Mouse (Mus musculus): ENCODE data around the gene Trdn.

Trdn gene

GRCm38 (mm10) chr10:33080254-33080653 lies at the start of gene Trdn:
Gene Trdn (plus strand): TSS chr10:33080554.
- no peak for DNase-seq (ENCODE audit: low spot score)

DNA sequence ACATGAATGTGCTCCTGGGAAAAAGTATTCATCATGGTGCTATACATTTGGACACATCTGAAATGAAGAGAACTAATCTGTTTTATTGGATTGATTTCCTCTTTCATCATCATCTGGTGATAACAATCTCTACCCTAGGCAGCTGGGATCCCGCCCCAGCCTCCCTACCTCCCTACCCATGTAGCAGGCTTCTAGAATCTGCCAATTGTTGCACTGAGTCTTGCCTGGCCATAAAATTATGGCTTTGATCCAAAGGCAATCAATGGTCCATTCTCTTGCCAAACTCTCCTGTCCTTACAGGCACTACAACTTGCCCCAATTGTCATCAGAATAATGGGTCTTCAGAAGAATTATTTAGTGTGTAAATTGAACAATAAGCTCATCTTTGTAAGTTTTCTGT lies 19.6 kb upstream of the Trdn start:
- DNase-seq (ENCODE audit: low spot score) = no peak

DNA sequence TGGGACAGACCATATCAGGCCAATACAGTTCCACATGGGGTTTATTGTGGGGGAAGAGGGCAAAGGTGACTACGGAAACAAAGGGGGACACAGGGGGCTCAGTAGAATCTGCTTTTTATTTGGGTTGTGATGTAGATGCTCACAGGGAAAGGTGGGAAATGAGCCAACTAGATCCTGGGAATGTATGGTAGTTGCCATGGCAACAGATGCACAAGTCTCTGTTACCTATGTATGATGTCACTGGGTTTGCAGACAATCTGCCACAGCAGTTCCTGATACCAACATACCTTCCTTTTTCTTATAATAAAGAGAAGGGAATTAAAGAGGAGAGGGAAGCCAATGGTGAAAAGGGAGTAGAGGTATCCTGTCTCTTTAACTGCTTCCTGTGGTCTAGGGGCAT lies 14.8 kb upstream of the Trdn start:
- DNase-seq (ENCODE audit: low spot score) = no peak

- no peak for DNase-seq (ENCODE audit: low spot score)
Observed at GRCm38 (mm10) chr10:33073126-33073525, 7.2 kb upstream of the Trdn start.

DNA sequence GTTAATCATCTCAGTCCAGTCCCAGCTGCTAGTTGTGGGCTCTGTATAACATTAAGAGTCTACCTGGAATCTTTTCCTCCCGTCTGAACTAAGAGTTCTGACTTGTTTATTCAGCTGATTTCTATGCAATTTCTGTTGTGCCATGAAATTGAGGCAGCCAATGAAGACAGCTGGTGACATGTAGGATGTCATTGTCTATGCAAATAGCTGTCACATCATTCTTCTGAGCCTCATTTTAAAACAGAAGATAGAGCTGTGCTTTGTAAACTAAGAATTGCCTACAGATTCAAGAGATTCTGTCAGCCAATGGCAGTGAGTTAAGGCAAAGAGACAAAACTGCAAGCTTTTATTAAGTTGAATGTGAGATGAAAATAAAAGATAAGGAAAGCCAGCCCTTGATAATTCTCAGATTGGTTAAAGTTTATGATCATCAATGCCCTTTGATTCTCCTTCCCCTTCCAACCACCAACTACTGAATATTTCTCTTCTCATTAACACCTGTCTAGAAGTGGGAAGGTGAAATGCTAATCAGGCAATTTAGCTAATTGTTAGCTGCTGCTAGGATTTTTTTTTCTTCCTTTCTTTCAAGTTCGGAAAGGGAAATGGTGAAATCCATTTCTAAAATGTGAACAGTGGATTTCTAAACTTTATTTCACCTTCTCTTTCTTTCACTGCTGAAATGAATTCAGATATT lies 1.9 kb downstream of the Trdn start:
- DNase-seq (ENCODE audit: low spot score) = no peak

DNA sequence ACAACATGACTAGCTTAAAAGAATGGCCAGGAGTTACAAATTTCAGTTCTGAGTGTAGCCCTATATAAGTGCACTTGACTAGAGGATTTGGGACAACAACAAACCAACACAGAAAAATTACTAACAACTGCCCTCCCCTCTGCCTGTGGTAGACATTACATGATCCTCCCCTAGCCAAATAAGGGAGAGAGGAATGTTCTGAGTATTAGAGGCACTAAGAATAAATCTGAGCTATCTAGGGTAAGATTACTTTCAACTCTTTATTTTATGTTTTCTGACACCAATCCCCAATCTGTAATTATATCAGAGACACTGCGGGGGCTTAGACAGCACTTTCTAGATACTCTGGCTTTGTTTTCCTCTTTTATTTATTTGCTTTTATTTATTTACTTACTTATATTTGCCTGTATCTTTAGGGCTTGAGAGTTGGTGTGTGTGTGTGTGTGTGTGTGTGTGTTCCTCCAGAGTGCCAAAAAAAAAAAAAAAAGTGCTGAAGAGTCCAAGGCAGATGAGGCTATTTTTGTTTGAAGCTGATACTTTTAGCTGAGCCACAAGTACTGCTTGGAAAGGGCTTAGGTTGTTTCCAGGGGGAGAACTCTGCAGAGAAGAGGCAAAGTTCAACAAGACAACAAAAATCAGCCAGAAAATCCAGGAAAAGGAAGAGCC lies 2.7 kb downstream of the Trdn start:
- DNase-seq (ENCODE audit: low spot score) = no peak

GRCm38 (mm10) chr10:33083627-33084158 lies 3.3 kb downstream of the Trdn start:
- no peak for DNase-seq (ENCODE audit: low spot score)

GRCm38 (mm10) chr10:33088403-33088802 lies 8.0 kb downstream of the Trdn start:
- no peak for DNase-seq (ENCODE audit: low spot score)

DNA sequence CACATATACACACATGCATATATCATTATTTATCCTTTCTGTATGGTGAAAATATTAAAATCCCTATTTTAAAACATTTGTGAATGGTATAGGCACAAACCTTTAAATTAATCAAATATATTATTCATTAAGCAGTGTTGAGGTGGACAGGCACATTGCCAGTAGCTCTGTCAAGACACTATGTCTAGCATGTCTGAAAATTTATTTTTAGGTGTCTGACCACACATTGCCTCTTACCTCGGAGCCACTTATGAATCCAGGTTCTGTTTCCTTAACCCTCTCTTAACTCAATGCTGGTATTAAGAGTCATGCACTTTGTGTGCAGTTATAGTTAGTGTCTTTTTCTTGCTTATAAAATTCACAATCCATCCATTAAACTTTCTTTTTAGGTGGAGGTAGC lies 12.0 kb downstream of the Trdn start:
- DNase-seq (ENCODE audit: low spot score) = no peak

DNA sequence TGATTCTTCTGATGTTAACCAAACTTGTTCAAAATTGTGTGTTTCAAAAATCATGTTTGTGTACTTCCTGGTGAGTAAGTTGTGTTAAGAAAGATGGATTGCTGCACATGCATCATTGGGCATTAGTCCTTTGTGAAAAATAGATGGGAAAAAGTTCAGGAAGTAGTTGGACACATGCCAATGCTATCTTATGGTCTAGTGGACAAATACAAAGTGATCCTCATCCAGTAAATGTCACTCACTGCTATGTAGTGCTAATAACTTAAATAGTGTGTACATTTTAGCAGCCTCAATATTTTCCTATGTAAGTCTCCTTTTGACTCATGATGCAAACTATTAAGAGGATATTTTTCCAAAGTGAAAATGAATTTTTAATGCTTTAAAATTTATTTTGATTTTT lies 27.6 kb downstream of the Trdn start:
- no peak for DNase-seq (ENCODE audit: low spot score)

GRCm38 (mm10) chr10:33123028-33123427 lies 42.7 kb downstream of the Trdn start:
- no peak for DNase-seq (ENCODE audit: low spot score)

DNA sequence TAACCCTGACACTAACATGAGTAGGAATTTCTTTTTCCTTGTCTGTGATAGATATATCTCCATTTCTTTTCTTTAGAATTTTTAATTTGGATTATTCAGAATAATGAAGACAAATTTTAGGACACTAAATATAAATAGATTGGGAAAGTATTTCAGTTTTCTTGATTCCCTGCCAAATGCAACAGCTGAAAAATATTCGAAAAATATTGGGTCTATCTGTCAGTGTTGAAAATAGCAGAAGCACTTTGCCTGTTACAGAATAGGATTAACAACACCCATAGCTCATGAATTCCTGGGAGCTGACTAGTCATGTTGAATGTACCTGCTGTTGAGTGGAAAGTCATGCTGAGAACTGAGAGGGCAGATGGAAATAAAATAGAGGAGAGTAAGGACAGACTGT lies 64.6 kb downstream of the Trdn start:
- DNase-seq (ENCODE audit: low spot score) = no peak

- DNase-seq (ENCODE audit: low spot score) = no peak
Observed at GRCm38 (mm10) chr10:33179731-33180631, 99.6 kb downstream of the Trdn start.

DNA sequence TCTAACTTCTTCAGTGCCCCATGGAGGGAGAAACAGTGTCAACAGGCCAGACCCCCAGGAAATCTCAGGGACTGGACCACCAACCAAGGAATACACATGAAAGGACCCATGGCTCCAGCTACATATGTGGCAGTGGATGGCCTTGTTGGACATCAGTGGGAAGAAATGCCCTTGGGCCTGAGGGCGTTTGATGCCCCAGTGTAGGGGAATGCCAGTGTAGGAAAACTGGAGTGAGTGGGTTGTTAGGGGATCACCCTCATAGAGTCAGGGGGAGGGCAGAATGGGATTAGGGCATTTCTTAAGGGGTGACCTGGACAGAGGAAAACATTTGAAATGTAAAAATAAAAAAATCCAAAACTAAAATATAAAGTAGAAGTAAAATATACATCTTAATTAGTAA lies 108.7 kb downstream of the Trdn start:
- no peak for DNase-seq (ENCODE audit: low spot score)

GRCm38 (mm10) chr10:33195919-33196318 lies 115.6 kb downstream of the Trdn start:
- no peak for DNase-seq (ENCODE audit: low spot score)

GRCm38 (mm10) chr10:33198257-33198656 lies 117.9 kb downstream of the Trdn start:
- no peak for DNase-seq (ENCODE audit: low spot score)

- DNase-seq (ENCODE audit: low spot score) = no peak
Observed at GRCm38 (mm10) chr10:33210411-33210810, 130.1 kb downstream of the Trdn start.

DNA sequence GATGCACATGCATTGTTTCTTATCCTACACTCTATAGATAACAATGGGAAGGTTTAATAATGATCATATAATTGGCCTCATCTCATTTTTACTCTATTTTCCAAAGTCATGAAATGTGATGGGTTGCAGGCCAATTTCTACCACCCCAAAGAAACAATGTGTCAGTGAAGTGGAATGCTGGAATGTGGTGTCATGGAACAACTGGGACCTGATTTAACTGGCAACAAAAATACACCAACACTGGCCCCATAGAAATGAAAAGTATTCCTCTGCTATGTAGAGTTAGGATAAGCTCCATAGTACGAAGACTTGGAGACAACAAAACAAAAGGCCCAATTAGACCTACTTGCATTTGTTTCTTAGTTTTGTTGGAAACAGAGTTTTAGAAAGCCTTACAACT lies 173.6 kb downstream of the Trdn start:
- DNase-seq (ENCODE audit: low spot score) = no peak

DNA sequence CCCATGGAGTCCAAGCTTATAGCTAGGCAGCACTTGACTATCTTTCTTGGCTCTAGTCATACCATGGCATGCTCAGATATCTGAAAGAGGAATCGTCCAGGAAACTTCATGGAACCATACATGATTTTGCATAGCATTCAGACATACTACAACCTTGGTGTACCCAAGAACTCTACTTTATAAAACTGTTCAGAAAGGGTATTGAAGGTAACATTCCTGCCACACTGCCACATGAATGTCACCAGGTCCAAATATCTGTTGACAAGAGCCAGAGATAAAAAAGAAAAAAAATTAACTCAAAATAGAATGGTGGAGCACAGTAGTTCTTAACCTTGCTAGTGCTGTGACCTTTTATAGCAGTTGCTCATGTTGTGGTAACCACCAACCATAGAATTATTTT lies 175.8 kb downstream of the Trdn start:
- DNase-seq (ENCODE audit: low spot score) = no peak

DNA sequence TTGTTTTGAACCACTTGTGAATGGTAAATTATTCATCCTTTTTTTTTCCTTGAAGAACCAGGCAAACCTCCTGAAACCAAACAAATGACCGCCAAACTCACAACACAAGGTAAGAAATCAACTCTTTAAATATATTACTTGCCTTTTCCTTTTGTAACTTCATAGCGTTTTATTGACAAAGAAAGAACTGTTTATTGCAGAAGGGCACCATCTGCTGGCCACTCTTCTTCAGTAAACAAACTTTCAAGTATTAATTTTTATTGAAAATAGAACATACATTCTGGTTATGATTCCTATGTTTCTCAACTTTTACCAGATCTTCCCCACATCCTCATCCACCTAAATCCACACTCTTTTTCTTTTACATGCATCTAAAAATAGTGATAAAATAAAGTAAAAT lies 224.6 kb downstream of the Trdn start:
- no peak for DNase-seq (ENCODE audit: low spot score)

DNA sequence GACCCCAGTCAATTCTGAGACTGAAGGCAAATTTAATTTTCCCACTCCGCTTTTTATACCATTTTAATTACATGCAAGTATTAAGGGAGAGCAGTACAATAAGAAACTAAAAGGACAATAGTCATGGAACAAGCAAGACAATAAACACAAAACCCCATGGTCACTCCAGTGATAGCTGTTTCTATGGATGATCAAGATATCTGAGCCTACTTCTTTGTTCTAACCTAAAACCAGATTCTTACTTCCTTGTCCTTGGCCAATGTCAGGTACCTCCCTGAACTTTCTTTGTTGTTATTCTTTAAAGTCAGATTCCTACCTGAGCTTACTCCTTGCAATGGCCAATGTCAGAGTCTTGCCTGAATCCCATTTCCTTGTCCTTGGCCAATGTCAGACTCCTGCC lies 272.7 kb downstream of the Trdn start:
- DNase-seq (ENCODE audit: low spot score) = no peak

- DNase-seq (ENCODE audit: low spot score) = no peak
Observed at GRCm38 (mm10) chr10:33366521-33366920, 286.2 kb downstream of the Trdn start.

- DNase-seq (ENCODE audit: low spot score) = no peak
Observed at GRCm38 (mm10) chr10:33370534-33370933, 290.2 kb downstream of the Trdn start.
